Mouse (Mus musculus) kidney, postnatal 4 days (tissue): Measurements from ENCODE around the gene Gmip.

ENCODE experiments used
- DNase-seq, 2 experiments: peaks; one replicate each; pipeline ENCODE4 v3.0.0; 2021; ENCODE audit warnings: mixed read lengths in 2 of 2

Gene Gmip

GRCm38 (mm10) chr8:69864180-69864579, 55.7 kb downstream of the Gmip start:
- no peak for DNase-seq

- no peak for DNase-seq
Measured at GRCm38 (mm10) chr8:69867696-69868326, 59.3 kb downstream of the Gmip start.

GRCm38 (mm10) chr8:69870003-69870765, 61.7 kb downstream of the Gmip start:
- DNase-seq: no peak

- DNase-seq: no peak
Measured at GRCm38 (mm10) chr8:69870907-69871306, 62.4 kb downstream of the Gmip start.
